Mouse (Mus musculus): Measurements from ENCODE around the gene Nlrx1. TPM values are rescaled to one million over a fixed set of nuclear protein-coding genes. Genes with fewer than 3 reads are reported as not detected.
"Not testable (repeated sequence)": the region's sequence is repeated elsewhere in the genome, so short reads cannot be mapped to it uniquely, and the experiment has no call there.

The Nlrx1 gene
- polyA plus RNA-seq, 1 experiment from 2014 or later = 1.9 TPM

DNA sequence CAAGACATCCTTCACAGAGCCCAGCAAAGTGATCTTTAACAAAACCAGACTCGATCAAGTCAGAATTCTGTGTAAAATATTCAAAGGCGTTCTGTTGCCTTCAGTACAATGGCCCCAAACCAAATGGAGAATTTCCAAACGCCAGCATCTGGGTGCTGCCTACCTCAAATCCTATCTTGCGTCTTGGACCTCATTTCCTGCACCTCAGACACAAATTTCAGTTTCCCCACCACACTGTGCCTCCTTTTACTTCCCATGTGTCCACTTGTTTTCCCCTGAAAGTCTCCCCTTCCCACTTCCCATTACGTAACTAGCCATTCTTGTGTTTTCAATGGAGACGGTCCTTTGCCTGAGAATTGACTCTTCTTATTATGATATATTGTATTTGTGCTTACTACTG, 38.1 kb upstream of the Nlrx1 start:
- Histone ChIP-seq H3K4me1 (ENCODE audit: control insufficient read depth, insufficient read depth, low read length) (peaks cover 15% of the 10 kb centered on the region), H3K4me3 (ENCODE audit: low read depth, low read length) (no peak overlapping the region)

DNA sequence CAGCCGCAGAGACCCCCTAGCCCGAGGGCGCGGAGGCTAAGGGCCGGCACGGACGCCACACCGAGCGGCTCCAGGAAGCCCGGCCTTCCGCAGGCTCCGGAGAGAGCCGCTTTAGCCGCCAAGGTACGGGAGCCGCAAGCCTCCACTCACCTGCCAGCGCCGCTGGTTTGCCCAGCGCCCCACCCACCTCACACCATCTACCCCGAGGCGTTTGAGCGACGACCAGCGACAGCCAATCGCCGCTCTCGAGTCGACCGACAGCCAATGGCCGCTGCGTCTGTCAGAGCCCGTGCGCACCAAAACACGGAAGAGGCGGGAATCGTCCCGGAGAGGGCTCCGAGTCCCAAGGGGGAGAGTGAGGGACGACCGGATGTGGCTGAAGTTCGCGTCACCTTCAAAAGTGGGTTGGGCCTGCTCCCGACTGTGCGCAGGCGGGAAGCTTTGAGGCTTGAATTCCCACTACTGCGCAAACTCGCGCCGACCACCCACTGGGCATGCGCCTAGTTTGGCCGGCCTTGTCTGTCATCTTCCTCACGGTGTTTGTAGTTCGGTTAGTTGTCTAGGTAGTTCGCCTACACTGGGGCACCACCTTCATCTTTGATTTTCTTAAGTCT, 37.2 kb upstream of the Nlrx1 start, which contains the start of gene Hinfp:
Hinfp (minus strand) TSS at position 206 of the 614 bp plus-strand sequence.
- peak within 1 kb of the TSS; percentile 63 for H3K4me3 ChIP-seq (ENCODE audit: low read depth, low read length)
- 1% methylated on average over 51 of the region's 54 CpGs for whole genome bisulfite sequencing
- peak; percentile 99 for DNase-seq (ENCODE audit: low spot score, missing footprints)
- H3K27ac ChIP-seq (ENCODE audit: low read depth, low read length) = no peak within 1 kb of the TSS
- H3K27me3 ChIP-seq (ENCODE audit: control insufficient read depth, insufficient read depth, low read length) = no peaks in the 10 kb centered on the region
- peak within 1 kb of the TSS; percentile 66 for H3K9ac ChIP-seq (ENCODE audit: low read length)
- H3K4me2 ChIP-seq = peak within 1 kb of the TSS; percentile 81
- H3K36me3 ChIP-seq (ENCODE audit: control insufficient read depth, insufficient read depth, low read length) = peaks cover 3% of the 10 kb centered on the region; the same call in 1 of the 2 replicates
- H3K9me3 ChIP-seq (ENCODE audit: control insufficient read depth, low read length) = no peaks in the 10 kb centered on the region
- ATAC-seq (ENCODE audit: low FRiP score) = peak; percentile 99
- peaks cover 7% of the 10 kb centered on the region for H3K4me1 ChIP-seq (ENCODE audit: control insufficient read depth, insufficient read depth, low read length)

More for the DNA sequence above, 38.1 kb upstream of the Nlrx1 start:
- Histone ChIP-seq H3K9ac (ENCODE audit: low read length) (no peak overlapping the region), H3K9me3 (ENCODE audit: control insufficient read depth, low read length) (no peaks in the 10 kb centered on the region), H3K36me3 (ENCODE audit: control insufficient read depth, insufficient read depth, low read length) (peaks cover 3% of the 10 kb centered on the region; the same call in 1 of the 2 replicates), H3K27me3 (ENCODE audit: control insufficient read depth, insufficient read depth, low read length) (no peaks in the 10 kb centered on the region), H3K4me2 (no peak overlapping the region), H3K27ac (ENCODE audit: low read depth, low read length) (no peak overlapping the region)
- ATAC-seq (ENCODE audit: low FRiP score) = no peak
- WGBS = 89% methylated on average over 6 of the region's 6 CpGs
- peak; percentile 54 for DNase-seq (ENCODE audit: low spot score, missing footprints)

DNA sequence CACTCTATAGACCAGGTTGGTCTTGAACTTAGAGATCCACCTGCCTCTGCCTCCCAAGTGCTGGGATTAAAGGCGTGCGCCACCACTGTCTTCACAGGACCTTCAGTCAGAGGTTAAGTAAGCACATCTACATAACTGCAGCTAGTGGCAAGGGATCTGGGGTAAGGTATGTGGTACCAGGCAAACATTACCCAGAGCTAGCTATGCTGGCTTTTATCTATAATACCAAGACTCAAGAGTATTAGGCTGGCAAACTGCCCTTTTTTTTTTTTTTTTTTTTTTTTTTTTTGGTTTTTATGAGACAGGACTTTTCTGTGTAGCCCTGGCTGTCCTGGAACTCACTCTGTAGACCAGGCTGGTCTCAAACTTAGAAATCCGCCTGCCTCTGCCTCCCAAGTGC, 31.6 kb upstream of the Nlrx1 start:
- peaks cover 33% of the 10 kb centered on the region for H3K36me3 ChIP-seq (ENCODE audit: control insufficient read depth, insufficient read depth, low read length)
- 97% methylated on average over 3 of the region's 3 CpGs for WGBS
- not testable (repeated sequence) for H3K4me2 ChIP-seq; DNase-seq (ENCODE audit: low spot score, missing footprints); H3K4me3 ChIP-seq (ENCODE audit: low read depth, low read length); ATAC-seq (ENCODE audit: low FRiP score); H3K9ac ChIP-seq (ENCODE audit: low read length); H3K9me3 ChIP-seq (ENCODE audit: control insufficient read depth, low read length); H3K27ac ChIP-seq (ENCODE audit: low read depth, low read length); H3K4me1 ChIP-seq (ENCODE audit: control insufficient read depth, insufficient read depth, low read length); H3K27me3 ChIP-seq (ENCODE audit: control insufficient read depth, insufficient read depth, low read length)

DNA sequence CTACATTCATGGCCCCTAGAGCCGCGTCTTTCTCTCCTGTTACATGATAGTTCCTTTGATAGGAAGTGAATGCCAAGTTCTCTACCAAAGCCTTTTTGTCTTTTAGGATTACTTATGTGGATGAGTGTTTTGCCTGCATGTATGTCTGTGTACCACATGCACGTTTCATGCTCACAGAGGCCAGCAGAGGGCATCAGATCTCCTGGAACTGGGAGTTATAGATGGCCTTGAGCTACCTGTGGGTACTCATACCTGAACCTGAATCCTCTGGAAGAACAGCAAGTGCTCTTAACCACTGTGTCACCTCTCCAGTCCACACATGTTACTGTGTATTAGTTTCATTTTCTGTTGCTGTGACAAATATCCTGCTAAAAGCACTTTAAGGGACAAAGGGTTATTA, 24.1 kb upstream of the Nlrx1 start:
- Histone ChIP-seq H3K4me2 (no peak overlapping the region), H3K9ac (ENCODE audit: low read length) (no peak overlapping the region), H3K4me3 (ENCODE audit: low read depth, low read length) (no peak overlapping the region), H3K9me3 (ENCODE audit: control insufficient read depth, low read length) (no peaks in the 10 kb centered on the region), H3K27me3 (ENCODE audit: control insufficient read depth, insufficient read depth, low read length) (no peaks in the 10 kb centered on the region; the same call in 1 of the 2 replicates), H3K36me3 (ENCODE audit: control insufficient read depth, insufficient read depth, low read length) (peaks cover 19% of the 10 kb centered on the region), H3K27ac (ENCODE audit: low read depth, low read length) (no peak overlapping the region), H3K4me1 (ENCODE audit: control insufficient read depth, insufficient read depth, low read length) (peaks cover 5% of the 10 kb centered on the region; the same call in 1 of the 2 replicates)
- no peak for ATAC-seq (ENCODE audit: low FRiP score)
- WGBS = 70% methylated on average over 3 of the region's 3 CpGs
- peak; percentile 87 for DNase-seq (ENCODE audit: low spot score, missing footprints)

DNA sequence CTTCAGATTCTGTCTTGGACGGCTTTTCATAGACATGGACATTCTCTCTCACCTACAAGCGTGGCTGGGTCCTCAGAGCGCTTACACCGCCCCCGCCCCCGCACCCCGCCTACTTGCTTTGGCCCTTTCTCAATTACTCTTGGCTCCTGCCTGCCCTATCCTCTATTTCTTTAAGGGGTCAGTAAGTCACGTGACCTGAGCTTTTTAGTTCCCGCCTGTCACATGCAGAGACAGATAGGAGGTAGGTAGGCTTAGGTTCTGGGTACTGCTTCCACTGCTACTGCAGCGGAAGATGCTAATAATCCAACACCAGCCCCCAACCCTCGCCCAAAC, 20.5 kb upstream of the Nlrx1 start:
- no peak overlapping the region for H3K4me3 ChIP-seq (ENCODE audit: low read depth, low read length)
- ATAC-seq (ENCODE audit: low FRiP score) = no peak; the same call in 1 of the 2 replicates
- H3K4me1 ChIP-seq (ENCODE audit: control insufficient read depth, insufficient read depth, low read length) = peaks cover 12% of the 10 kb centered on the region
- H3K4me2 ChIP-seq = no peak overlapping the region
- H3K27ac ChIP-seq (ENCODE audit: low read depth, low read length) = no peak overlapping the region
- 8% methylated on average over 11 of the region's 11 CpGs for WGBS
- peak; percentile 82 for DNase-seq (ENCODE audit: low spot score, missing footprints)
- H3K27me3 ChIP-seq (ENCODE audit: control insufficient read depth, insufficient read depth, low read length) = no peaks in the 10 kb centered on the region; the same call in 1 of the 2 replicates
- no peak overlapping the region for H3K9ac ChIP-seq (ENCODE audit: low read length)
- peaks cover 4% of the 10 kb centered on the region for H3K36me3 ChIP-seq (ENCODE audit: control insufficient read depth, insufficient read depth, low read length)
- H3K9me3 ChIP-seq (ENCODE audit: control insufficient read depth, low read length) = no peaks in the 10 kb centered on the region

DNA sequence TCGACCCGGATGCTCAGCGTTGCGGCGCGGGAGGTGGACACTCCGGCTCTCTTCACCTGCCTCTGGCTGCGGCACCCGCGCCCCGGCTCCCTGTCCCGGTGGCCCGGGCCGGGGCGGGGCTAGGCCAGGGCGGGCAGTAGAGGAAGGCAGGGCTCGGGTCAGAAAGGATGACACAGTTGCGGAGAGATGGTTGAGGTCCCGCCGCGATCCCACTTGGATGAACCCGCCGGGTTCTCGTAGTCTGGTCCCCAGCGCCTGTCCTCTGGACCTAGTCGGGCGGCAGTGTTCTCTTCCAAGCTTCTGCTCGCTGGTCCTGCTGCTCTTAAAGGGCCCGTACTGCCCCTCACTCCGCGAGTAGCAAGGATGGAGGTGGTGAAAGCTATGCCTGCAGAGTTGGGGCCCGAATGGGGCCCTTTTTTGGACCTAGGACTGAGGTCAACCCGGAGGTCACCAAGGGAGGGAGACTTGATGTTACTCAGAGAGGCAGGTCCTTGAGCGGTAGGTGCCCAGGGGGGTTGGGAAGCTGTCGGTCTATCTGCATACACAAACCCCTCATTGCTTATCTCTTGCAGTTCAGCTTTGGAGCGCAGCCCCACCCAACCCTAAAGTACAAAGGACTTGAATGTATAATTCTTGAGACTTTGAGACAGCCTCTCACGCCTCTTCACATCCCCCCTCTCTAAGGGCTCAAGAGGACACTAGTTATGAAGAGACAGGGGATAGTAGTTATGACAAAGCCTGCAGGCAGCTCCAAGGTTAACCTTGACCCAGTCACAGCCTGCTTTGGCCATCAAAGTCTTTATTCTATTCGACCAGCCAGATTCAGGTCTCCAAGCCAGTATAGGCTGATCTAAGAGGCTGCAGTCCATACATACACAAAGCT, 19.9 kb upstream of the Nlrx1 start, which contains the start of gene Abcg4:
Abcg4 (minus strand) TSS at position 540 of the 883 bp plus-strand sequence.
- ATAC-seq (ENCODE audit: low FRiP score) (peak; percentile 58), DNase-seq (ENCODE audit: low spot score, missing footprints) (no peak)
- Histone ChIP-seq H3K9ac (ENCODE audit: low read length) (peak within 1 kb of the TSS; percentile 84), H3K27me3 (ENCODE audit: control insufficient read depth, insufficient read depth, low read length) (no peaks in the 10 kb centered on the region; the same call in 1 of the 2 replicates), H3K9me3 (ENCODE audit: control insufficient read depth, low read length) (no peaks in the 10 kb centered on the region), H3K27ac (ENCODE audit: low read depth, low read length) (peak within 1 kb of the TSS; percentile 51), H3K4me1 (ENCODE audit: control insufficient read depth, insufficient read depth, low read length) (peaks cover 12% of the 10 kb centered on the region), H3K4me3 (ENCODE audit: low read depth, low read length) (peak within 1 kb of the TSS; percentile 77), H3K4me2 (peak within 1 kb of the TSS; percentile 94), H3K36me3 (ENCODE audit: control insufficient read depth, insufficient read depth, low read length) (peaks cover 4% of the 10 kb centered on the region)
- under 1% methylated on average over 38 of the region's 38 CpGs for WGBS

DNA sequence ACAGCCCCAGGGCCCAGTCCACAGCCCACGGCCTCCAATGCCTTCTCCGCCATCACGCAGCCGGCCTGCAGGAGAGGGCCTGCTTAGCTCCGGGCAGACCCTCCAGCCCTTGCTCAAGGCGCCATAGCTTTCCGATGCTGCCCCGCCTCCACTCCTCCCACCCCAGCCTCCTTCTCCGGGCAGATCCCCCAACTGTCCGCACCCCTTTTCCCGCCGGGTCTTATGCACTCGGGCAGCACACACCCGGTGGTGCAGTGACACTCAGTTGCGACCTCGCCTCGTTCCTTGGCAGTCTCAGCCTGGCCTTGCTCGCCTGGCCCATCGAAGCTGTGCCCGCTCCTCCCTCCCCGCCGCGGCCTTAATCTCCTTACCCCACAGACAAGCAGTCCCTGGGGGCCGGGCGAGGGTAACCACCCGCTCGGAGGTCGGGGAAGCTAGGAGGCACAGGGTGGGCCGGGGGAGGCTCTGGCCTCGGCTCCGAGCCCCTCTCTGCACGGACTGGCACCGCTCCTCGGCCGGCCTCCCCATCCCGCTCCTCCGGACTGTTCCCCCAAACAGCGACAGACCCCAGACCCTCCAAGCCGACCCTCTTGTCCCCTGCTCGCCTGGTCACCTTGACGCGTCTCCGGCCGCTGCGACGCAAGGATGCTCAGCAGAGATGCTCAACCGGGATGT, 19.1 kb upstream of the Nlrx1 start:
- H3K9ac ChIP-seq (ENCODE audit: low read length) = peak overlapping the region; percentile 84
- peak; percentile 69 for ATAC-seq (ENCODE audit: low FRiP score)
- peaks cover 12% of the 10 kb centered on the region for H3K4me1 ChIP-seq (ENCODE audit: control insufficient read depth, insufficient read depth, low read length)
- H3K4me2 ChIP-seq = peak overlapping the region; percentile 94
- peak; percentile 96 for DNase-seq (ENCODE audit: low spot score, missing footprints)
- peak overlapping the region; percentile 51 for H3K27ac ChIP-seq (ENCODE audit: low read depth, low read length)
- WGBS = under 1% methylated on average over 47 of the region's 47 CpGs
- no peaks in the 10 kb centered on the region; the same call in 1 of the 2 replicates for H3K27me3 ChIP-seq (ENCODE audit: control insufficient read depth, insufficient read depth, low read length)
- H3K9me3 ChIP-seq (ENCODE audit: control insufficient read depth, low read length) = no peaks in the 10 kb centered on the region
- H3K4me3 ChIP-seq (ENCODE audit: low read depth, low read length) = peak overlapping the region; percentile 77
- H3K36me3 ChIP-seq (ENCODE audit: control insufficient read depth, insufficient read depth, low read length) = no peaks in the 10 kb centered on the region; the same call in 1 of the 2 replicates

DNA sequence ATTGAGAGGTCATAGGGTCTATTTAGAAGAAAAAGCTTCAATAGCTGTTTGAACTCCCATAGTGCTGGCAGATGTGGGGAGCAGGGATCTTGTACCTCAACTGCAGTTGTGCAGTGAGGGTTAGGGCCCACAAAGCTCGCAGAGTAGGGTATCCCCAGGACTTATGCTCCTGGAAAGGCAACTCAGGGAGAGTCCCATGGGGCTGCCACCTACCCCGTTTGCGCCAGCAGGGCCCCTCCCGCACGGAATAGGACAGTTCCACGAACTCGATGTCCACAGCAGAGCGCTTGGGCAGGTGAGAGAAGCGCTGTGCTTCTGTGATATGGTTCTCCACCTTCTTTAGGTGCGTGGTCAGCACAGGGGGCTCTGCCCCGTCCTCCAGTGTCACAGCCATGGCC, 18.6 kb upstream of the Nlrx1 start:
- H3K27ac ChIP-seq (ENCODE audit: low read depth, low read length) = no peak overlapping the region
- no peaks in the 10 kb centered on the region; the same call in 1 of the 2 replicates for H3K36me3 ChIP-seq (ENCODE audit: control insufficient read depth, insufficient read depth, low read length)
- no peaks in the 10 kb centered on the region; the same call in 1 of the 2 replicates for H3K27me3 ChIP-seq (ENCODE audit: control insufficient read depth, insufficient read depth, low read length)
- no peaks in the 10 kb centered on the region for H3K9me3 ChIP-seq (ENCODE audit: control insufficient read depth, low read length)
- peak overlapping the region; percentile 84 for H3K9ac ChIP-seq (ENCODE audit: low read length)
- ATAC-seq (ENCODE audit: low FRiP score) (peak; percentile 26; the same call in 1 of the 2 replicates), DNase-seq (ENCODE audit: low spot score, missing footprints) (no peak)
- H3K4me2 ChIP-seq = peak overlapping the region; percentile 94
- peaks cover 12% of the 10 kb centered on the region for H3K4me1 ChIP-seq (ENCODE audit: control insufficient read depth, insufficient read depth, low read length)
- 5% methylated on average over 11 of the region's 11 CpGs for WGBS
- peak overlapping the region; percentile 77 for H3K4me3 ChIP-seq (ENCODE audit: low read depth, low read length)
